Mouse (Mus musculus): ENCODE results near the gene Lzts3.
"Not testable (repeated sequence)": the region's sequence is repeated elsewhere in the genome, so short reads cannot be mapped to it uniquely, and the experiment has no call there.

Gene Lzts3

DNA sequence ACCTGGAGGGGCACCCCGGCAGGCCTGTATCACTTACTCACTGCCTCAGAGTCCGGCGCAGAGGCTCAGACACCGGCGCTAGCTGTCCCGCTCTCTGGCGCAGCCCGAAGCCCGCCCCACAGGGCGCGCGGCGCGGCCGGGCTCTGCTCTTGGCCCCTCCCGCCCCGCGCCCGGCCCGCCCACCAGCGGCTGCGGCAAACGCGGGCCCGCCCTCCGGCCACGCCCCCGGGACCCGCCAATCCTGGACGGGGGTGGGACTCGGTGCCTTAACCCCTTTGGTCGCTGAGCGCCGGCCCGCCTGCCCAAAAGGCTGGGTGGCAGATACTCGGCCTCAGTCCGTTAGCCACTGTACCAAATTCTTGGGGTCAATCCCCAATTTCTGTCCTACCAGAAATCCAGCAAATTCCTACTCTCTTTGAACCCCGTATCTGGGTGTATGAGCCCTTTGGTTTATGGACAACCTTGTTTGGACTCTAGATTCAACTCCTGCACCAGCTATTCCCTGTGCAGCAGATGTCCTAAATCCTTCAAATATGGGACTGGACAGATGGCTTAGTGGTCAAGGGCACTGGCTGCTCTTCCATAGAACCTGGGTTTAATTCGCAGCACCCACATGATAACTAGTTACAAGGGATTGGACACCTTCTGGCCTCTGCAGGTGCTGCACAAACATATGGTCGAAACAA is at the start of gene Lzts3:
TSS of gene Lzts3 (minus strand) at position 120 of the 686 bp plus-strand sequence.
- DNase-seq (ENCODE audit: low read depth, low spot score): peak; percentile 89

GRCm38 (mm10) chr2:130689011-130689410 is 46.4 kb upstream of the Lzts3 start:
- DNase-seq (ENCODE audit: low read depth, low spot score): no peak

- peak; percentile 56 for DNase-seq (ENCODE audit: low read depth, low spot score)
These were observed 42.8 kb upstream of the Lzts3 start for GRCm38 (mm10) chr2:130685426-130685825.

- DNase-seq (ENCODE audit: low read depth, low spot score): no peak
These were observed 38.9 kb upstream of the Lzts3 start for GRCm38 (mm10) chr2:130681531-130681930.

DNA sequence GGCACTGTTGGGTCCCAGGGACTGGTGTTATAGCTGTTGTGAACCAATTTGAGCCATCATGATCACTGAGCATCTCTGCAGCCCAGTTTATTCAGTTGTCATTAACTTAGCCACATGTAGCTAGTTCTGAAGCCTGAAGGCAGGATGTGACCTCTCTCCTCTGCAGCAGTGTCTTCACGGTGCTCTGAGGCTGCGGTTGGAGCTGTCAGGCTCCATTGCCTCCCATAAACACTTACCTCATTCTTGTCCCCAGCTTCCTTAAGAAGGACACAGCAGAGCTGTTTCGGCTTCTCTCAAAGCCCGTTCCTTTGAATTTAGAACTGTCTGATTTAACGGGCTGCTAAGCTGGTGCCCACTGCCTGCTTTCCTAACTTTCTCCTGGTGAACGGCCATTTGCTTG is 37.3 kb upstream of the Lzts3 start:
- DNase-seq (ENCODE audit: low read depth, low spot score): no peak

DNA sequence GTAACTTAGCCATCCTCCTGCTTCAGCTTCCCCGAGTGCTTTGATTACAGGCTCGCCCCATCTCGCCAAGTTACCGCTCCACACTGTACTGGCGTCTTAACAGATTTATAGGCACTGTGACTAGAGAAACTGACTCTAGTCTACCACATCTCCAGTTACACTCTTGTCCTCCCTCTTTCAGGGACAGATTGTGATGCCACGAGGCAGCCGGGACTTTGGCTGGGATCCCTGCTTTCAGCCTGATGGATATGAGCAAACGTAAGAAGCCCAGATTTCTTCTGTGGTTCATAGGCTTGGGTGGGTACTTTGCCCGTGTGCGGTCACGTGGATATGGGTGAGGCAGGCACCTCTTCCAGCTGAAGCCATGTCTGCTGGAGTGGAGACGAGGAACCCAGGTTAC is 36.6 kb upstream of the Lzts3 start:
- DNase-seq (ENCODE audit: low read depth, low spot score): no peak

GRCm38 (mm10) chr2:130677211-130677610 is 34.6 kb upstream of the Lzts3 start:
- DNase-seq (ENCODE audit: low read depth, low spot score): no peak

GRCm38 (mm10) chr2:130667559-130667958 is 25.0 kb upstream of the Lzts3 start, which contains the start of gene Itpa:
Gene Itpa (plus strand): TSS chr2:130667610.
- peak; percentile 95 for DNase-seq (ENCODE audit: low read depth, low spot score)

DNA sequence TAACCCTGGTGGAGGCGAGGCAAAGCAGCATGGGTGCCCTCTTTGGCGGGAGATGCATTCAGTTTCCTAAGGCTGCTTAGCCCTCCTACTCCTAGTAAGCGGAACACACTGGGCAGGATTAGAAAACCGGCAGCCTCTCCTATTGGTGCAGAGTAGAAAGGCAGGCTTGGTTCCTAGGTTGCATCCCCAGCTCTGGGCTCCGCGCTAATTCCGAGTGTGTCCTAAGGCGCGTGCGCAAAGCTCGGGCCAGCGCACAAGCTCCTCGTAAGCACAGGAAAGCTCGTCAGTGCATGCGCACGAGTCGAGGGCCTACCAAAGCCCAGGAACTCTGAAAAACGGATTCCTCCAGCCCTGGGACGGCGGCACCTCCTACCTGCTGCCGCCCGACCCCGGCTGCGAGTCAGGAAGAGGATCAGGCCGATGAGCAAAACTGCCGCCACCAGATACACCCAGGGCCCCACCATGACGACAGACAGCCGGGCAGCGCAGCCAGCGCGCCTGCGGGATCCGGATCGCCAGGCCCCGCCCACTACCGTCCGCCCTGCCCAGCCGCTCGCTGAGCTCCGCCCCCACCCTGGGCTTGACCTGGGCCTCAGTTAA is 21.6 kb upstream of the Lzts3 start, which contains the start of gene Ddrgk1:
TSS of gene Ddrgk1 (minus strand) at position 558 of the 600 bp plus-strand sequence.
- DNase-seq (ENCODE audit: low read depth, low spot score): peak; percentile 99

DNA sequence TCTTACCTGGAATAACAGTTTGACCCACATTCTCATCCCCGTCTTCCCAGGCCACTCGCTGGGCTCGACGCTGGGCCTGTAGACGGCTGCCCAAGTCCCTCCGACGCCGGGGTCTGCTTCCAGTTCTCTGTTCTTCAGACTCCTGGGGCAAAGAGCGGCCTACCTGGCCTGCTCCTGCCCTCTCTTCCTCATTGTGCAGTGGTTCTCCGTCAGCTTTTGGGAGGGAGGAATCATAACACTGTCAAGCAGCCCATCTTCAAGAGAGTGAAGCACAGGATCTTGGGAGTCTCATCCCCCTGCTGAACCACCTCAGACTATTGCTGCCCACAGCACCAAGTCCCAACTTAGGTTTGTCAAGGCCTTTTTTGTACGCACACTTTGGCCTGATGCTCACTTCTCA is 20.7 kb upstream of the Lzts3 start:
- no peak for DNase-seq (ENCODE audit: low read depth, low spot score)

DNA sequence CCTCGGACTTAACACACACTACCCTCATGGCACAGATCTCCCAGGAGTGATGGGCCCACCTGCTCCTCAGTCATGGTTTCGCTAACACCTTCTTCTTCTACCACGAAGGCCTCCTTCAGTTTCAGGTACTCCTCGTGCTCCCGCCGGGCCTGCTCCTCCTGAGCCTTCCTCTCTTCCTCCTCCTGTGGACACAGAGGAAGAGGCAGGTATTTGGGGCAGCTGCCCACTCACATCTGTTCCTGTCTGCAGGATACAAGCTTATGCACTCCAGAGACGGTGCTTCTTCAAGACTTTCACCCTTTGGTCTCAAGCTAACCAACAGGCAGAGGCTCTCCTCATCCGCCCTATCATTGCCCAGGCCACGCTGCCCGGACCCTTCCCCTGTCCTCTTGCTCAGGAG is 15.9 kb upstream of the Lzts3 start:
- no peak for DNase-seq (ENCODE audit: low read depth, low spot score)

DNA sequence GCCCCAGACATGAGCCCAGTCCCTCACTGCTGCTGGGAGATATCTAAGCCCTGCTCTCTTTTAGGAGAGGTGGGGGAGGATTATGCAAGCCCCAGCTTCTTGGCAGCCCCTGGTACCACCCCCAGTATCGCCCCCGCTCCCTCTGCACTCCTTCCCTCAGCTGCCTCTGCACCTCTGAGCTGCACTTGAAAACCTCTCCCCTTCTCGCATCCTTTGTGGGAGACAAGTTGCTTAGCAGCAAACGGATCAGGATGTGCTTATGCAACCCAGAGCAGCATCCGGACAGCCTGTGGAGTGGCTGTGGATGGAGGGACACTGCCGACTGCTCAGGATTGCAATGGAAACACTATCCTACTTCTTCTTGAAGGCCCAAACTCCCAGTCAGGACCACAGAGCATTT is 14.9 kb upstream of the Lzts3 start:
- DNase-seq (ENCODE audit: low read depth, low spot score): no peak

DNA sequence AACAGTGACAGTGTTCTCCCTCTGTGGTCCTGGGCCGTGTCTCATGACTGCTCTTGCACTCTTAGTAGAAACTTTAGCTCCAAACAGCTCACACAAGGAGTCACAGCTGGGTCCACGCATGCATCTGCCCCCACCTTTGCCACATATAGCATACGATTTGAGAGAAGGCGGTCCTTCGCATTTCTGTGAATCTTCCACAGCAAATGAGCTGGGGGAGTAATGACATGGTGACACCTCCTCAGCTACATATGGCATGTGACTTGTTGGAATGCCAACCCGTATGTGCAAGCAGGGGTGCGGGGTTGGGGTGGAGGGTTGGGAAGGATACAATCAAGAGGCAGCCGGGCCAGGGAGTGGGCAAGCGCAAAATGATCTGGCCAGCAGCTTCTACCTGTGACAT is 13.9 kb upstream of the Lzts3 start:
- DNase-seq (ENCODE audit: low read depth, low spot score): no peak

DNA sequence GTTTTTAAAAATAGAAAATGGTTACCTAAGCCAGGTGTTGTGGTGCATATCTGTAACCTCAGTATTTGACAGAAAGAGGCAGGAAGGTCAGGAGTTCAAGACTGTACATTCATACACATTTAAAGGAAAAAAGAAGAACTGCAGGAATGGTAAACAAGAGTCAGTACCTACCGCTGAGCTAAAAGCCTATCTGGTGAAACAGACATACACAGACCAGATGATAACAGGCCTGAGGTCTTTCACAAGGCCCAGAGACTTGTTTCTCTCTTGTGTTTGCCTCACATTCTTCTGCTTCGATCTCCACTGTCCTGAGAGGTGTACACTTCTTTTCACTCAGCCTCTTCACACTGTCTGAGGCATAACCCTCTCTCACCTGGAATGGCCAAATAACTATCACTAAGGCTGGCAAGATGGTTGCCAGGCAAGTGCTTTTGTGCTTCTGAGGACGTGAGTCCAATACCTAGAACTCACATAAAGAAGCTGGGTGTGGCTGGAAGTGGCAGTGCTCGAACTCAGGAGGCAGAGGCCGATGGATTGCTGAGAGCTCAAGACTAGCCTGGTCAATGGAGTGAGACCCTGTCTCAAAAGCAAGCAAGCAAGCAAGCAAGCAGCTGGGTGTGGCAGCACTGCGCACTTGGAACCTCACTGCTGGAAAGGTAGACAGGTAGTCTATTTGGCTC is 13.2 kb upstream of the Lzts3 start:
- DNase-seq (ENCODE audit: low read depth, low spot score): no peak

GRCm38 (mm10) chr2:130653760-130654159 is 11.2 kb upstream of the Lzts3 start:
- DNase-seq (ENCODE audit: low read depth, low spot score): no peak

DNA sequence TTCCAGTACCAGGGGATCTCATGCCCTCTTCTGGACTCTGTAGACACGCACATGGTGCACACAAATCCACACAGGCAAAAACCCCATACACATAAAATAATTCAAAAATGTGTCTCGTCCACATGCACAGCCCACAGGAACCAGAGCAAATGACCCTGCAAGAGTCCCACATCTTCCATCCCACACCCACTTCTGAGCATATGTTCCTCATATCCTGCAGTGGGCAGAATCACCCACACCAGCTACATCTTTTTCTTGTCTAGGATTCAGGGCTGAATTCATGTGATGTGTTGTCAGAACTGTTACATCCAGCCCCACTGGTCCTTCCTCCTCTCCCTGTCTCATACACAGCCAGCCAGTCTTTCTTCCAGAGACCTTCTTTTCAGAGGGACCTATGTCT is 10.7 kb upstream of the Lzts3 start:
- DNase-seq (ENCODE audit: low read depth, low spot score): no peak

- DNase-seq (ENCODE audit: low read depth, low spot score): not testable (repeated sequence)
These were observed 6.4 kb upstream of the Lzts3 start for GRCm38 (mm10) chr2:130649028-130649427.

DNA sequence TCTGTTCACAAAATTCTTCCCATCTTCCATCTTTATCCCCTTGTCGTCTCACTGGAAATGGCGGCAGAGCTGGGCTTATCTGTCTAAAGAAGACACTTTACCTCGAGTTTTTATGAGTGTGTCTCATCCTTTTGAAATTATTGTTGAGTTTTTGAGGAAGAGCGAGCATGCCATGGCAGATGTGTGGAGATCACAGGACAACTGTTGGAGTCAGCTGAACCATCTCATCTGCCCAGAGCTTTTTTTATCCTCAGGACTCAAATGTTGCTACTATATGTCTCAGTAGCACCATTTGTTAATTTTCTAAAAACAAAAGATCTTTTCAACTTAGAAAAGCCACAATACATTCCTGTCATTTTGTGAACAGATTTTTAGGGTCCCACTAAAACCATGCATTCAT is 2.6 kb upstream of the Lzts3 start:
- no peak for DNase-seq (ENCODE audit: low read depth, low spot score)

GRCm38 (mm10) chr2:130642197-130642660 is 374 bp downstream of the Lzts3 start:
- peak; percentile 66 for DNase-seq (ENCODE audit: low read depth, low spot score)

- DNase-seq (ENCODE audit: low read depth, low spot score): no peak
These were observed 1.1 kb downstream of the Lzts3 start for GRCm38 (mm10) chr2:130641351-130642025.

GRCm38 (mm10) chr2:130639276-130639675 is 3.3 kb downstream of the Lzts3 start:
- peak; percentile 30 for DNase-seq (ENCODE audit: low read depth, low spot score)

- DNase-seq (ENCODE audit: low read depth, low spot score): peak; percentile 58
These were observed 4.4 kb downstream of the Lzts3 start for GRCm38 (mm10) chr2:130638101-130638611.

Measured in R1 (cell line).